ENCODE assay signal across 23 mouse cellular contexts in the genomic region with DNA sequence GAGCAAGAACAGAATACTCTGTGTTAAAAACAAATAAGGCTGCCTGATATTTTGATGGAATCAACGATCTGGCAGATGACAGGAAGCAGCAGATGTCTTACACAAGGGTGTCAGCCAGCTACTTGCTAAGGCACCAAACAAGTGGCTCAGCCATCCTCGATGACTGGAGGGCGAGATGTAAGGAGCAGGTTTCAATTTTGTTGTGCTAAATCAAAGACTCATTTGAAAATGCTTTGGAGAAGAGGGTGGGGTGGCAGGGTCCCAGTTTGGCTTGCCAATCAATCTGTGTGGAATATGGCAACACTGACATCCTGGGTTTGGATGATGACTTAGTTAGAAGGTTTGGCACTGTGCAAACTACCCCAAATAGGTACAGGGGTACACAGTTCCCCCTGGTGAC. TPM values are rescaled to one million over a fixed set of nuclear protein-coding genes. Genes with fewer than 3 reads are reported as not detected.
DNase-seq lines count a peak whose midpoint lies in the region; ATAC-seq lines count a peak whose summit lies in the region.
"Had no signal": no experiment of that assay in that cellular context is flagged by ENCODE, and none has a peak within 500 bp of the region (broad histone marks: within the 10 kb centered on the region; RNA-seq: fewer than 3 reads in every experiment).

No protein-coding gene starts in this region.

- H3K4me3 ChIP-seq in forebrain, embryonic 15.5 days = no peak overlapping the region
- H3K4me3 ChIP-seq in forebrain, embryonic 11.5 days (ENCODE audit: low read depth, low read length) = no peak overlapping the region
- no peak overlapping the region for H3K4me3 ChIP-seq in forebrain, embryonic 16.5 days (replicated peaks; ENCODE audit: low read length)
- H3K4me3 ChIP-seq: embryonic facial prominence, embryonic 12.5 days; embryonic facial prominence, embryonic 15.5 days; heart, adult 2 months; heart, embryonic 10.5 days; heart, embryonic 13.5 days; hindbrain, embryonic 12.5 days; hindbrain, embryonic 15.5 days had no signal

- 64% methylated on average over 3 of the region's 3 CpGs for WGBS in forebrain, embryonic 15.5 days
- WGBS in forebrain, embryonic 11.5 days = 88% methylated on average over 3 of the region's 3 CpGs
- WGBS in forebrain, embryonic 16.5 days = 62% methylated on average over 3 of the region's 3 CpGs

- no peaks in the 10 kb centered on the region for H3K27me3 ChIP-seq in forebrain, embryonic 15.5 days
- H3K27me3 ChIP-seq in forebrain, embryonic 11.5 days (ENCODE audit: control insufficient read depth, insufficient read depth, low read length) = no peaks in the 10 kb centered on the region
- no peaks in the 10 kb centered on the region for H3K27me3 ChIP-seq in forebrain, embryonic 16.5 days (replicated peaks; ENCODE audit: control insufficient read depth, insufficient read depth, low read length)
- H3K27me3 ChIP-seq: embryonic facial prominence, embryonic 12.5 days; embryonic facial prominence, embryonic 15.5 days; heart, embryonic 13.5 days; hindbrain, embryonic 12.5 days; hindbrain, embryonic 15.5 days had no signal

- peaks cover 17% of the 10 kb centered on the region; the same call in 1 of the 2 replicates for H3K4me1 ChIP-seq in forebrain, embryonic 15.5 days
- H3K4me1 ChIP-seq in forebrain, embryonic 11.5 days (replicated peaks; ENCODE audit: control insufficient read depth, insufficient read depth, low read length) = no peaks in the 10 kb centered on the region
- H3K4me1 ChIP-seq in forebrain, embryonic 16.5 days (replicated peaks; ENCODE audit: control insufficient read depth, insufficient read depth, low read length) = peaks cover 11% of the 10 kb centered on the region
- H3K4me1 ChIP-seq: embryonic facial prominence, embryonic 12.5 days; embryonic facial prominence, embryonic 15.5 days; heart, embryonic 10.5 days; heart, embryonic 13.5 days; hindbrain, embryonic 12.5 days; hindbrain, embryonic 15.5 days had no signal

- peak overlapping the region; percentile 69 for H3K27ac ChIP-seq in forebrain, embryonic 15.5 days (replicated peaks)
- H3K27ac ChIP-seq in forebrain, embryonic 11.5 days (ENCODE audit: low read depth, low read length) = no peak overlapping the region
- H3K27ac ChIP-seq in forebrain, embryonic 16.5 days (ENCODE audit: low read length) = peak overlapping the region; percentile 53
- H3K27ac ChIP-seq: embryonic facial prominence, embryonic 12.5 days; embryonic facial prominence, embryonic 15.5 days; heart, adult 2 months; heart, embryonic 10.5 days; heart, embryonic 13.5 days; hindbrain, embryonic 12.5 days; hindbrain, embryonic 15.5 days had no signal

- ATAC-seq in forebrain, embryonic 15.5 days (replicated peaks) = peak; percentile 63; the same call in 1 of the 2 replicates
- no peak for ATAC-seq in forebrain, embryonic 11.5 days (replicated peaks; ENCODE audit: low FRiP score)
- ATAC-seq in forebrain, embryonic 16.5 days = peak; percentile 83
- ATAC-seq: CD4-positive, CD25-positive, alpha-beta regulatory T cell, adult 4 months; intestine, postnatal 0 days had no signal

- H3K4me2 ChIP-seq in forebrain, embryonic 15.5 days (replicated peaks) = no peak overlapping the region
- no peak overlapping the region for H3K4me2 ChIP-seq in forebrain, embryonic 11.5 days (ENCODE audit: low read depth, low read length, severe bottlenecking)
- no peak overlapping the region for H3K4me2 ChIP-seq in forebrain, embryonic 16.5 days (ENCODE audit: low read length)
- H3K4me2 ChIP-seq: embryonic facial prominence, embryonic 12.5 days; embryonic facial prominence, embryonic 15.5 days; heart, embryonic 13.5 days; hindbrain, embryonic 12.5 days; hindbrain, embryonic 15.5 days had no signal

- H3K36me3 ChIP-seq in forebrain, embryonic 15.5 days = peaks cover 38% of the 10 kb centered on the region
- no peaks in the 10 kb centered on the region; the same call in 1 of the 2 replicates for H3K36me3 ChIP-seq in forebrain, embryonic 11.5 days (ENCODE audit: control insufficient read depth, insufficient read depth, low read length)
- peaks cover 21% of the 10 kb centered on the region for H3K36me3 ChIP-seq in forebrain, embryonic 16.5 days (ENCODE audit: control insufficient read depth, insufficient read depth)
- H3K36me3 ChIP-seq: heart, embryonic 10.5 days; heart, embryonic 13.5 days had no signal

- no peak for DNase-seq in forebrain, embryonic 11.5 days (ENCODE audit: low spot score)
- peak; percentile 35 to 39 for DNase-seq in layer of hippocampus, postnatal 36 days
- DNase-seq in layer of hippocampus, adult 9-10 months (ENCODE audit: low spot score) = no peak
- no peak for DNase-seq in adrenal gland, postnatal 10 days
- DNase-seq: adrenal gland, adult 2 months; adrenal gland, postnatal 25 days; cerebellum, adult 11 months; cerebellum, adult 2 months; cerebellum, adult 9-11 months; cerebellum, postnatal 25 days; gastrocnemius, postnatal 10 days; gastrocnemius, postnatal 36 days; heart, adult 2 months had no signal

- H3K9ac ChIP-seq in forebrain, embryonic 15.5 days (replicated peaks) = no peak overlapping the region
- no peak overlapping the region for H3K9ac ChIP-seq in forebrain, embryonic 11.5 days (ENCODE audit: low read length)
- H3K9ac ChIP-seq in forebrain, embryonic 16.5 days (replicated peaks; ENCODE audit: low read depth, low read length) = no peak overlapping the region
- H3K9ac ChIP-seq: embryonic facial prominence, embryonic 12.5 days; embryonic facial prominence, embryonic 15.5 days; heart, embryonic 13.5 days; hindbrain, embryonic 12.5 days; hindbrain, embryonic 15.5 days had no signal

- H3K9me3 ChIP-seq in forebrain, embryonic 15.5 days = no peaks in the 10 kb centered on the region
- no peaks in the 10 kb centered on the region for H3K9me3 ChIP-seq in forebrain, embryonic 11.5 days (ENCODE audit: control insufficient read depth, low read length)
- no peaks in the 10 kb centered on the region for H3K9me3 ChIP-seq in forebrain, embryonic 16.5 days (ENCODE audit: control insufficient read depth, low read length)
- H3K9me3 ChIP-seq: embryonic facial prominence, embryonic 12.5 days; embryonic facial prominence, embryonic 15.5 days; heart, embryonic 10.5 days; heart, embryonic 13.5 days; hindbrain, embryonic 12.5 days; hindbrain, embryonic 15.5 days had no signal

RNA-seq across cellular contexts. Expression of gene Txn2, which starts 12.8 kb away (rescaled TPM):
- 230 and 238 TPM in 2 replicates for polyA plus RNA-seq in forebrain, embryonic 15.5 days (2015; fragmentation: Nextera tagmentation; extraction: Ambion mirVana)
- polyA plus RNA-seq in forebrain, embryonic 11.5 days (2014; fragmentation: Nextera tagmentation; extraction: Ambion mirVana) = 232 and 267 TPM in 2 replicates
- total RNA-seq in layer of hippocampus, postnatal 36 days (2021) = 100 to 1,000 TPM; 125 to 135 TPM
- 222 and 237 TPM in 2 replicates for polyA plus RNA-seq in forebrain, embryonic 16.5 days (2015; fragmentation: Nextera tagmentation; extraction: Ambion mirVana)
- 100 to 1,000 TPM; 321 to 368 TPM for total RNA-seq in adrenal gland, postnatal 10 days (2021)

RNA-seq across cellular contexts. Expression of gene Foxred2, which starts 15.0 kb away (rescaled TPM):
- polyA plus RNA-seq in forebrain, embryonic 15.5 days (2015; fragmentation: Nextera tagmentation; extraction: Ambion mirVana) = 13.8 and 14.5 TPM in 2 replicates
- 9.1 TPM in 2 replicates for polyA plus RNA-seq in forebrain, embryonic 11.5 days (2014; fragmentation: Nextera tagmentation; extraction: Ambion mirVana)
- 10 to 100 TPM; 10.5 to 11.8 TPM for total RNA-seq in layer of hippocampus, postnatal 36 days (2021)
- polyA plus RNA-seq in forebrain, embryonic 16.5 days (2015; fragmentation: Nextera tagmentation; extraction: Ambion mirVana) = 16.8 and 17.3 TPM in 2 replicates
- total RNA-seq in adrenal gland, postnatal 10 days (2021) = 1 to 10 TPM; 2.7 TPM

RNA-seq across cellular contexts. Expression of gene Eif3d, which starts 29.1 kb away (rescaled TPM):
- polyA plus RNA-seq in forebrain, embryonic 15.5 days (2015; fragmentation: Nextera tagmentation; extraction: Ambion mirVana) = 186 and 199 TPM in 2 replicates
- 243 and 275 TPM in 2 replicates for polyA plus RNA-seq in forebrain, embryonic 11.5 days (2014; fragmentation: Nextera tagmentation; extraction: Ambion mirVana)
- total RNA-seq in layer of hippocampus, postnatal 36 days (2021) = 100 to 1,000 TPM in 1 of 2 experiments, 10 to 100 TPM in 1; 96.9 to 102 TPM
- 180 and 207 TPM in 2 replicates for polyA plus RNA-seq in forebrain, embryonic 16.5 days (2015; fragmentation: Nextera tagmentation; extraction: Ambion mirVana)
- 100 to 1,000 TPM; 147 to 154 TPM for total RNA-seq in adrenal gland, postnatal 10 days (2021)

Comparison
In these comparisons a context has a peak if more than half of its experiments do, and no peak if none do; other contexts are left out.
1. DNase-seq: peak in layer of hippocampus, postnatal 36 days (2 of 2); none in forebrain, embryonic 11.5 days (single experiment), layer of hippocampus, adult 9-10 months (single experiment) and adrenal gland, postnatal 10 days (single experiment).